Mouse (Mus musculus) liver, embryonic 15.5 days (tissue): ENCODE measurements around the gene Uts2. TPM values are rescaled to one million over a fixed set of nuclear protein-coding genes. Genes with fewer than 3 reads are reported as not detected.

Experiments used
- ATAC-seq: fragments of 200-750 bp; cut with Nextera tagmentation; 2 replicates; pipeline ENCODE4 v1.8.0; 2017; ENCODE audit warnings: moderate number of reproducible peaks, mild to moderate bottlenecking, moderate library complexity; ENCODE audit not compliant: insufficient read depth
- H3K27ac ChIP-seq: fragments of 300-500 bp; sonication (generic); replicated peaks from 2 replicates; pipeline ENCODE4 v1.5.1; 2015; ENCODE audit warnings: mild to moderate bottlenecking, inconsistent platforms
- H3K27me3 ChIP-seq: fragments of 300-500 bp; sonication (generic); 2 replicates; pipeline ENCODE4 v1.6.1; 2015; ENCODE audit warnings: mild to moderate bottlenecking, inconsistent platforms
- H3K36me3 ChIP-seq: fragments of 300-500 bp; sonication (generic); replicated peaks from 2 replicates; pipeline ENCODE4 v1.6.1; 2015; ENCODE audit warnings: moderate library complexity, mild to moderate bottlenecking, inconsistent platforms
- H3K4me1 ChIP-seq: fragments of 300-500 bp; sonication (generic); replicated peaks from 2 replicates; pipeline ENCODE4 v1.6.1; 2015; ENCODE audit warnings: inconsistent platforms
- H3K4me2 ChIP-seq: fragments of 300-500 bp; sonication (generic); 2 replicates; pipeline ENCODE4 v1.6.1; 2015; ENCODE audit warnings: moderate library complexity, mild to moderate bottlenecking, inconsistent platforms
- H3K4me3 ChIP-seq: fragments of 300-500 bp; sonication (generic); replicated peaks from 2 replicates; pipeline ENCODE4 v1.5.1; 2015; ENCODE audit warnings: mild to moderate bottlenecking, inconsistent platforms
- H3K9ac ChIP-seq: fragments of 300-500 bp; sonication (generic); 2 replicates; pipeline ENCODE4 v1.6.1; 2015; ENCODE audit warnings: moderate library complexity, mild to moderate bottlenecking, inconsistent platforms
- H3K9me3 ChIP-seq: fragments of 300-500 bp; sonication (generic); replicated peaks from 2 replicates; pipeline ENCODE4 v1.6.1; 2016; ENCODE audit warnings: inconsistent platforms
- WGBS: fragments of 180-500 bp; shearing (Covaris S2); methylation state at CpG from one replicate; pipeline ENCODE4 v1.1.7; 2015; ENCODE audit warnings: mixed read lengths; ENCODE audit not compliant: insufficient replicate concordance; 5-methylcytosine and 5-hydroxymethylcytosine counted together
- polyA plus RNA-seq: library from polyadenylated mRNA; unstranded; fragments of >200 nt; fragmentation: Nextera tagmentation; extraction: Ambion mirVana; gene quantifications from 2 replicates; pipeline ENCODE4 v1.2.1, GENCODE M21; 2015

Uts2 gene
- not detected in 2 replicates for polyA plus RNA-seq

GRCm38 (mm10) chr4:150996797-150997196 is at the start of gene Uts2:
Gene Uts2 (plus strand): TSS chr4:150997097.
- Histone ChIP-seq H3K9me3 (no peaks in the 10 kb centered on the region), H3K4me2 (no peak within 1 kb of the TSS), H3K9ac (no peak within 1 kb of the TSS), H3K4me3 (no peak within 1 kb of the TSS), H3K4me1 (no peaks in the 10 kb centered on the region), H3K27me3 (no peaks in the 10 kb centered on the region), H3K36me3 (no peaks in the 10 kb centered on the region), H3K27ac (no peak within 1 kb of the TSS)
- no peak for ATAC-seq
- WGBS: 69% methylated on average over 7 of the region's 7 CpGs

DNA sequence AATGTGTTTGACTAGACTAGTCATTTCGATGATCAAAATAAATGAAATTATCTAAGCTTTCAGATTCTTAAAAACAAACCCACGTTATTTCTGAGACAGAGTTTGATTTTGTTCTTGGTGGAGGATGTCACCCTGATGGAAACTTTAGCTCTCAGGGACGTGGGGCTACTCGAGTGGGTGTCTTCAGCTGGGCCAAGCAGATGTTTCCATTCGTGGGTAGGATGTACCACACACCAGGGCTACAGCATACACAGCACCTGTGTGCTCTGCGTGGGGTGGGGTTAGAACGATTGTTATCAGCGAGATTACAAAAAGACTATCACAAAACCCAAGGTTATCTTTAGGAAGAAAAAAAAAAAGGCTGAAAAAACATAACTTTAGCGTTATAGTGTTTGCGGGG is 45.9 kb upstream of the Uts2 start:
- no peaks in the 10 kb centered on the region for H3K4me1 ChIP-seq
- WGBS: 54% methylated on average over 10 of the region's 10 CpGs
- no peaks in the 10 kb centered on the region; the same call in 1 of the 2 replicates for H3K27me3 ChIP-seq
- H3K4me3 ChIP-seq: no peak overlapping the region
- no peak overlapping the region for H3K4me2 ChIP-seq
- H3K36me3 ChIP-seq: no peaks in the 10 kb centered on the region
- no peaks in the 10 kb centered on the region for H3K9me3 ChIP-seq
- no peak for ATAC-seq
- H3K9ac ChIP-seq: no peak overlapping the region
- H3K27ac ChIP-seq: no peak overlapping the region

DNA sequence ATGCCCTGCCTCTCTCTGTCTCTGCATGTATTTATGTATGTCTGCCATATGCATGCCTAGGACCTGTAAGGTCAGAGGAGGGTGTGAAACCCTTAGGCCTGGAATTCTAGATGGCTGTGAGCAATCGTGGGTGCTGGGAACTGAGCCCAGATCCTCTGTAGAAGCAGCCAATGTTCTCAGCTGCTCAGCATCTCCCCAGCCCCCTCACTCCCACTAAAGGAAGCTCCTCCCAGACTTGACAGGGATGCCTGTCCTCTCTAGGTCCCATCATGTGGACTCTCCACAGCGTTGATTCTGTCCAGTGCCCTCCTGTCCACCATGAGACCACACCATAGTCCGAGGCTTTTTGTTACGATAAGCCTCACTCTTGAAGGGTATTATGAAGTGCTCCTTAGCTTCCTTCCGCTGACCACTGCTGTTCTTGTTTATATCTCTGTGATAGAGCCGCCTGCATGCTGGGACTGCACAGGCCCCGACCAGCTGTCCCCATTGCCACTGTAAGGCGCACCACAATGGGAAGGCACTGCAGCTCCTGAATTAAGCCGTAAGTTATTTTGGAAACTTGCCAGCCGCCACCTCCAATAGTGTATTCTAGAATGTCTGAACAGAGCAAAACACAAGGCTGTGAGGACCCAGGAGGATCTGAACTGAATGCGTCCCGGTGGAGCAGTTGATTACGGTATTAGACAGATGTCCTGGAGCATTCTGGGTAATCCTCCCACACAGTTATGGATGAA is 40.4 kb upstream of the Uts2 start:
- Histone ChIP-seq H3K4me2 (no peak overlapping the region), H3K4me1 (no peaks in the 10 kb centered on the region), H3K27ac (no peak overlapping the region), H3K9me3 (no peaks in the 10 kb centered on the region), H3K4me3 (no peak overlapping the region), H3K36me3 (no peaks in the 10 kb centered on the region), H3K27me3 (no peaks in the 10 kb centered on the region; the same call in 1 of the 2 replicates), H3K9ac (no peak overlapping the region)
- 69% methylated on average over 13 of the region's 13 CpGs for WGBS
- no peak for ATAC-seq

GRCm38 (mm10) chr4:150957106-150957458 is 39.8 kb upstream of the Uts2 start:
- Histone ChIP-seq H3K27me3 (no peaks in the 10 kb centered on the region), H3K36me3 (no peaks in the 10 kb centered on the region), H3K9me3 (no peaks in the 10 kb centered on the region), H3K4me3 (no peak overlapping the region), H3K4me1 (no peaks in the 10 kb centered on the region), H3K9ac (no peak overlapping the region), H3K27ac (no peak overlapping the region), H3K4me2 (no peak overlapping the region)
- ATAC-seq: no peak
- 47% methylated on average over 1 of the region's 1 CpGs for WGBS

DNA sequence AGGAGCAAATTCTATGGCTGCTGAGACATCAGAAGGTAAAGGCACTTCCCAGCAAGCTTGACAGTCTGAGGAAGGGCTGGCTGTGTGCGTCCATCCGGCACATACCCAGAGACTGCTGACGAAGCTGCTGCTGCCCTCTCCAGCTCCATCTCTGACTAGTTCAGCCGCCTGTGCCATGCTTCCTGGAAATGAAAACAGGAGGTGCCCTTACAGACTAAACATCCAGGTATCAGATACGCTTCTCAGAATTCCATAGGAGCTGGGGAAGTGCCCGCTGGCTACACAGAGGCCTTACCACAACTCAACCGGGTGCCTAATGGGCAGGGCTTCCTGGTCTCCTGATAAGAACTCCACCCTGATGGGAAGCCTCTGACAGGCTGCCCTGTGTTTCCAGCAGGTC is 38.4 kb upstream of the Uts2 start:
- H3K9me3 ChIP-seq: no peaks in the 10 kb centered on the region
- H3K4me2 ChIP-seq: no peak overlapping the region
- no peak for ATAC-seq
- 47% methylated on average over 7 of the region's 7 CpGs for WGBS
- no peaks in the 10 kb centered on the region for H3K4me1 ChIP-seq
- H3K36me3 ChIP-seq: no peaks in the 10 kb centered on the region
- no peak overlapping the region for H3K27ac ChIP-seq
- H3K27me3 ChIP-seq: no peaks in the 10 kb centered on the region
- H3K4me3 ChIP-seq: no peak overlapping the region
- H3K9ac ChIP-seq: no peak overlapping the region

GRCm38 (mm10) chr4:150962231-150962630 is 34.7 kb upstream of the Uts2 start:
- Histone ChIP-seq H3K9ac (no peak overlapping the region), H3K27ac (no peak overlapping the region), H3K27me3 (no peaks in the 10 kb centered on the region; the same call in 1 of the 2 replicates), H3K4me3 (no peak overlapping the region), H3K36me3 (no peaks in the 10 kb centered on the region), H3K9me3 (no peaks in the 10 kb centered on the region), H3K4me1 (peaks cover 6% of the 10 kb centered on the region; the same call in 1 of the 2 replicates), H3K4me2 (no peak overlapping the region)
- WGBS: 44% methylated on average over 6 of the region's 6 CpGs
- ATAC-seq: no peak

GRCm38 (mm10) chr4:150963711-150964110 is 33.2 kb upstream of the Uts2 start:
- ATAC-seq: no peak
- Histone ChIP-seq H3K36me3 (no peaks in the 10 kb centered on the region), H3K4me3 (no peak overlapping the region), H3K9me3 (no peaks in the 10 kb centered on the region), H3K4me2 (no peak overlapping the region), H3K9ac (no peak overlapping the region), H3K27ac (no peak overlapping the region), H3K4me1 (peaks cover 6% of the 10 kb centered on the region; the same call in 1 of the 2 replicates), H3K27me3 (no peaks in the 10 kb centered on the region; the same call in 1 of the 2 replicates)
- WGBS: 53% methylated on average over 2 of the region's 2 CpGs

DNA sequence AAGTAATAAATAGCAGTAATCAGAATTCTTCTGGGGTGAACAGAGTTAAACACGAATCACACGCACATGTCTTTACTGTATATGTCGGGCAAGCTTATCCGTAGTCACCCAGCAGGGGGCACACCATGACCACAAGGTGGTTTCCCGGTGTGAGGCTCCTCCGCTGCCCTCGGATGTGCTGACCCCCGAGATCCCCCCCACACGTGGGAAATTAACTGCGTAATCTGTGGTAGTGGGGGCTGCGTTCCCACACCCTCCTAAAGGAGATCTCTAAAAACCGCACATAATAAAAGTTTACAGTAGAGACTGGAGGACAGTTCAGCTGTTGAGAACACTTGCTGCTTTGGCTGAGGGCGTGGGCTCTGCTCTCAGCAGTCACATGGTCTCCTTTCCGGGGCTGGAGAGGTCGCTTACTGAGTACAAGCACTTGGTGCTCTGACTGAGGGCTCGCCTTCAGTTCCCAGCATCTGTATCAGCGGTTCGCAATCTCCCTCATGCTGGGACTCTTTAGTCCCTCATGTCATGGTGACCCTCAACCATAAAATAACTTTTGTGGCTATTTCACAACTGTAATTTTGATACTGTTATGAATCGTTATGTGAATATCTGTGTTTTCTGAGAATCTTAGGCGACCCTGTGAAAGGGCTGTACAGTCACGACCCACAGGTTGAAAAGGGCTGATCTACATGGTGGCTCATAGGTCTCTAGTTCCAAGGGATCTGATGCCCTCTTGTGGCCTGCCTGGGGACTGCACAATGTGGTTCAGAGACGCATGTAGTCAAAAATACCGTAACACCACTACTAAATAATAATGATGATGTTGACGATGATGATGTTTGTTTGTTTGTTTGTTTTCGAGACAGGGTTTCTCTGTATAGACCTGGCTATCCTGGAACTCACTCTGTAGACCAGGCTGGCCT is 32.0 kb upstream of the Uts2 start:
- ATAC-seq: peak; percentile 61; the same call in 1 of the 2 replicates
- Histone ChIP-seq H3K4me1 (peaks cover 6% of the 10 kb centered on the region; the same call in 1 of the 2 replicates), H3K4me2 (peak overlapping the region; percentile 59), H3K36me3 (no peaks in the 10 kb centered on the region), H3K27me3 (no peaks in the 10 kb centered on the region; the same call in 1 of the 2 replicates), H3K27ac (no peak overlapping the region), H3K9ac (no peak overlapping the region), H3K4me3 (peak overlapping the region; percentile 29), H3K9me3 (no peaks in the 10 kb centered on the region)
- WGBS: 7% methylated on average over 25 of the region's 25 CpGs

DNA sequence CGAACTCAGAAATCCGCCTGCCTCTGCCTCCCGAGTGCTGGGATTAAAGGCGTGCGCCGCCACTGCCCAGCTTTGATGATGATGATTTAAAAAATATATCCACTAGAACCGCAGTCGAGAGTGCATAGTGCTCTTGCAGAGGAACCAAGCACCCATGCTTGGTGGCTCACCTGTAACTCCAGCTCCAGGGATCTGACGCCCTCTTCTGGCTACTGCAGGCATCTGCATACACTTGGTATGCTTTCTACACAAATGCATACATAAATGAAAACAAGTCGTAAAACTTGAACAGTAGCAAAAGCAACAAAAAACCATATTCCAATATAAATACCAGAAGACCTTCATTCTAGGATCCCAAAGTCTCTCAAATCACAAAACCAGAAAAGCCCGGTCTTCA is 31.3 kb upstream of the Uts2 start:
- no peak overlapping the region for H3K4me3 ChIP-seq
- no peak overlapping the region for H3K4me2 ChIP-seq
- no peak overlapping the region for H3K27ac ChIP-seq
- H3K9me3 ChIP-seq: no peaks in the 10 kb centered on the region
- no peak for ATAC-seq
- no peaks in the 10 kb centered on the region for H3K36me3 ChIP-seq
- 58% methylated on average over 11 of the region's 11 CpGs for WGBS
- H3K27me3 ChIP-seq: no peaks in the 10 kb centered on the region; the same call in 1 of the 2 replicates
- H3K9ac ChIP-seq: no peak overlapping the region
- H3K4me1 ChIP-seq: peaks cover 6% of the 10 kb centered on the region; the same call in 1 of the 2 replicates

- Histone ChIP-seq H3K9me3 (no peaks in the 10 kb centered on the region), H3K4me3 (no peak overlapping the region), H3K4me1 (peaks cover 6% of the 10 kb centered on the region; the same call in 1 of the 2 replicates), H3K4me2 (no peak overlapping the region), H3K9ac (no peak overlapping the region), H3K36me3 (no peaks in the 10 kb centered on the region), H3K27ac (no peak overlapping the region), H3K27me3 (no peaks in the 10 kb centered on the region; the same call in 1 of the 2 replicates)
- ATAC-seq: no peak
- WGBS: 9% methylated on average over 7 of the region's 7 CpGs
Observed at GRCm38 (mm10) chr4:150966556-150966955, 30.3 kb upstream of the Uts2 start.

DNA sequence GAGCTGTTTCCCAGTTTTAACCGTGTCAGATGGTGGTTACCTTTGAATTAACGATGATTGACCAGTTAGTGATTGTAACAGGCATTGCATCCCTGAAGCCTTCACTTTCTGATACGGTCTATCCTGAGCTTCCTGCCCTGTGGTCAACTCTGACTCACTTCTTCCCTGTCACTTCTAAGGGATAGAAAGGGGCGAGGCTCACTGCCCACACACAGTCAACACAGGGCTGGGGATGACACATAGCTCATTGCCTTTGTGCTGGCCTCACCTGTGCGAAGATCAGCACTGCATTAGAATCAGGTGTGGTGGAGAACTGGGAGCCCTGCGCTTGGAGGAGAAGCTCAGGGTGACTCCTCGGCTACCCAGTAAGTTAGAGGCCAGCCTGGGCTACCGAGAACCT is 27.9 kb upstream of the Uts2 start:
- Histone ChIP-seq H3K4me2 (no peak overlapping the region), H3K36me3 (no peaks in the 10 kb centered on the region), H3K4me3 (no peak overlapping the region), H3K9ac (no peak overlapping the region), H3K4me1 (peaks cover 6% of the 10 kb centered on the region; the same call in 1 of the 2 replicates), H3K9me3 (no peaks in the 10 kb centered on the region), H3K27ac (no peak overlapping the region), H3K27me3 (no peaks in the 10 kb centered on the region; the same call in 1 of the 2 replicates)
- ATAC-seq: no peak
- 63% methylated on average over 8 of the region's 8 CpGs for WGBS
